Comparison of ENCODE assay signal across 8 mouse cellular contexts in genomic region chrX:20060769-20061315, GRCm38 (mm10). TPM values are rescaled to one million over a fixed set of nuclear protein-coding genes. Genes with fewer than 3 reads are reported as not detected.
DNase-seq lines count a peak whose midpoint lies in the region; ATAC-seq and TF ChIP-seq lines count a peak whose summit lies in the region.

No protein-coding gene starts in this region.

- DNase-seq in layer of hippocampus, postnatal 10 days (ENCODE audit: low spot score in 2 of 2) = peak; percentile 4 to 12
- DNase-seq in layer of hippocampus, postnatal 14 days (ENCODE audit: low spot score in 2 of 2) = no peak
- DNase-seq in ZHBTc4 (ENCODE audit: low read depth, low spot score) = peak; percentile 44
- DNase-seq in forebrain, embryonic 11.5 days (ENCODE audit: low spot score) = peak; percentile 52
- DNase-seq in frontal cortex, adult 2 months (ENCODE audit: extremely low spot score in 1 of 2, low spot score in 1 of 2) = no peak
- DNase-seq in layer of hippocampus, adult 18-20 months (ENCODE audit: low spot score in 2 of 2) = no peak

- WGBS in forebrain, embryonic 11.5 days = 20% methylated on average over 38 of the region's 47 CpGs
- 22% methylated on average over 45 of the region's 47 CpGs for WGBS in intestine, postnatal 0 days
- 28% methylated on average over 47 of the region's 47 CpGs for WGBS in midbrain, embryonic 13.5 days

- no peaks in the 10 kb centered on the region for H3K27me3 ChIP-seq in forebrain, embryonic 11.5 days (ENCODE audit: control insufficient read depth, insufficient read depth, low read length)
- H3K27me3 ChIP-seq in intestine, postnatal 0 days (replicated peaks; ENCODE audit: control insufficient read depth, insufficient read depth, low read length) = no peaks in the 10 kb centered on the region
- H3K27me3 ChIP-seq in midbrain, embryonic 13.5 days = peaks cover 15% of the 10 kb centered on the region

- TF ChIP-seq CTCF in intestine, postnatal 0 days (IDR thresholded peaks at IDR 0.05; ENCODE audit: low read depth) = no peak

- peak; percentile 22; the same call in 1 of the 2 replicates for ATAC-seq in forebrain, embryonic 11.5 days (replicated peaks; ENCODE audit: low FRiP score)
- no peak for ATAC-seq in intestine, postnatal 0 days
- peak; percentile 61 for ATAC-seq in midbrain, embryonic 13.5 days

- no peaks in the 10 kb centered on the region for H3K4me1 ChIP-seq in forebrain, embryonic 11.5 days (replicated peaks; ENCODE audit: control insufficient read depth, insufficient read depth, low read length)
- no peaks in the 10 kb centered on the region for H3K4me1 ChIP-seq in intestine, postnatal 0 days (replicated peaks; ENCODE audit: control insufficient read depth, insufficient read depth, low read length)
- no peaks in the 10 kb centered on the region for H3K4me1 ChIP-seq in midbrain, embryonic 13.5 days (replicated peaks)

- H3K36me3 ChIP-seq in forebrain, embryonic 11.5 days (ENCODE audit: control insufficient read depth, insufficient read depth, low read length) = no peaks in the 10 kb centered on the region
- H3K36me3 ChIP-seq in intestine, postnatal 0 days (ENCODE audit: control insufficient read depth, insufficient read depth) = no peaks in the 10 kb centered on the region
- no peaks in the 10 kb centered on the region for H3K36me3 ChIP-seq in midbrain, embryonic 13.5 days

- peak overlapping the region; percentile 39 for H3K4me3 ChIP-seq in forebrain, embryonic 11.5 days (ENCODE audit: low read depth, low read length)
- H3K4me3 ChIP-seq in intestine, postnatal 0 days (ENCODE audit: low read depth, low read length) = peak overlapping the region; percentile 39
- H3K4me3 ChIP-seq in midbrain, embryonic 13.5 days (replicated peaks) = peak overlapping the region; percentile 47

- H3K9ac ChIP-seq in forebrain, embryonic 11.5 days (ENCODE audit: low read length) = no peak overlapping the region
- H3K9ac ChIP-seq in intestine, postnatal 0 days (ENCODE audit: low read depth, low read length) = no peak overlapping the region
- H3K9ac ChIP-seq in midbrain, embryonic 13.5 days (replicated peaks) = 0 out of 2 replicates have a peak overlapping the region, but pooled peaks have one; percentile 36

- peak overlapping the region; percentile 67 for H3K4me2 ChIP-seq in forebrain, embryonic 11.5 days (ENCODE audit: low read depth, low read length, severe bottlenecking)
- peak overlapping the region; percentile 73 for H3K4me2 ChIP-seq in intestine, postnatal 0 days (replicated peaks; ENCODE audit: low read depth)
- peak overlapping the region; percentile 70 for H3K4me2 ChIP-seq in midbrain, embryonic 13.5 days (replicated peaks)

- no peak overlapping the region for H3K27ac ChIP-seq in forebrain, embryonic 11.5 days (ENCODE audit: low read depth, low read length)
- no peak overlapping the region for H3K27ac ChIP-seq in intestine, postnatal 0 days (ENCODE audit: low read depth, low read length)
- no peak overlapping the region for H3K27ac ChIP-seq in midbrain, embryonic 13.5 days

- H3K9me3 ChIP-seq in forebrain, embryonic 11.5 days (ENCODE audit: control insufficient read depth, low read length) = no peaks in the 10 kb centered on the region
- no peaks in the 10 kb centered on the region for H3K9me3 ChIP-seq in intestine, postnatal 0 days (ENCODE audit: control insufficient read depth)
- H3K9me3 ChIP-seq in midbrain, embryonic 13.5 days = no peaks in the 10 kb centered on the region

RNA-seq across cellular contexts. Expression of gene Chst7, which starts 1.5 kb away (rescaled TPM):
- 1 to 10 TPM; 3.0 to 8.1 TPM for total RNA-seq in layer of hippocampus, postnatal 10 days (2021)
- 1 to 10 TPM; 2.1 to 6.3 TPM for total RNA-seq in layer of hippocampus, postnatal 14 days (2021)
- polyA plus RNA-seq in forebrain, embryonic 11.5 days (2014; fragmentation: Nextera tagmentation; extraction: Ambion mirVana) = 3.9 and 4.4 TPM in 2 replicates
- 2.3 and 2.4 TPM in 2 replicates for polyA plus RNA-seq in intestine, postnatal 0 days (2015; fragmentation: Nextera tagmentation; extraction: Ambion mirVana)
- polyA plus RNA-seq in midbrain, embryonic 13.5 days (2015; fragmentation: Nextera tagmentation; extraction: Ambion mirVana) = 2.5 and 3.0 TPM in 2 replicates
- polyA plus RNA-seq in frontal cortex, adult 2 months (2012; rRNA removed) = 2.0 and 2.8 TPM in 2 replicates
- 1 to 10 TPM; 3.5 to 6.9 TPM for total RNA-seq in layer of hippocampus, adult 18-20 months (2021)

Comparison
In these comparisons a context has a peak if more than half of its experiments do, and no peak if none do; other contexts are left out.
1. DNase-seq: peak in layer of hippocampus, postnatal 10 days (2 of 2), ZHBTc4 (single experiment) and forebrain, embryonic 11.5 days (single experiment); none in layer of hippocampus, postnatal 14 days (0 of 2), frontal cortex, adult 2 months (0 of 2) and layer of hippocampus, adult 18-20 months (0 of 2).
2. Peak in every context shown above with its lines, with median percentiles within 50 percentile points of each other: H3K4me2 ChIP-seq and H3K4me3 ChIP-seq.